Mouse (Mus musculus): ENCODE measurements at regions not wholly inside any gene's neighbourhood (a gene's known extent, or its start where the extent isn't known, plus 50 kb on each side); places are given as distances from the start of the nearest gene placed in this dataset.
A peak's percentile ranks its signal among the peaks of the same experiment; 100 is the strongest.

GRCm38 (mm10) chr7:135792918-135793317, 76.8 kb upstream of the Mki67 start:
- Histone ChIP-seq H3K4me1 (ENCODE audit: control insufficient read depth) (peaks cover 34% of the 10 kb centered on the region), H3K4me3 (replicated peaks) (no peak overlapping the region), H3K36me3 (ENCODE audit: control insufficient read depth) (no peaks in the 10 kb centered on the region), H3K27me3 (ENCODE audit: control insufficient read depth) (peaks cover 47% of the 10 kb centered on the region), H3K9me3 (ENCODE audit: control insufficient read depth, low read length) (peaks cover 4% of the 10 kb centered on the region; the same call in 1 of the 2 replicates)
- no peak; the same call in 1 of the 2 replicates for TF ChIP-seq GATA1 (IDR thresholded peaks at IDR 0.05; ENCODE audit: low read length)
- no peak for TF ChIP-seq TAL1 (IDR thresholded peaks at IDR 0.05; ENCODE audit: low read length)

GRCm38 (mm10) chr7:135794238-135794637, 78.1 kb upstream of the Mki67 start:
- no peak for TF ChIP-seq TAL1 (IDR thresholded peaks at IDR 0.05; ENCODE audit: low read length)
- TF ChIP-seq GATA1 (IDR thresholded peaks at IDR 0.05; ENCODE audit: low read length) = no peak
- Histone ChIP-seq H3K36me3 (ENCODE audit: control insufficient read depth) (no peaks in the 10 kb centered on the region), H3K4me3 (replicated peaks) (no peak overlapping the region), H3K27me3 (ENCODE audit: control insufficient read depth) (peaks cover 61% of the 10 kb centered on the region), H3K9me3 (ENCODE audit: control insufficient read depth, low read length) (peaks cover 4% of the 10 kb centered on the region; the same call in 1 of the 2 replicates), H3K4me1 (ENCODE audit: control insufficient read depth) (peaks cover 39% of the 10 kb centered on the region)

- Histone ChIP-seq H3K27me3 (ENCODE audit: control insufficient read depth) (peaks cover 61% of the 10 kb centered on the region), H3K9me3 (ENCODE audit: control insufficient read depth, low read length) (peaks cover 4% of the 10 kb centered on the region; the same call in 1 of the 2 replicates), H3K36me3 (ENCODE audit: control insufficient read depth) (no peaks in the 10 kb centered on the region), H3K4me3 (replicated peaks) (no peak overlapping the region), H3K4me1 (ENCODE audit: control insufficient read depth) (peaks cover 39% of the 10 kb centered on the region)
- TF ChIP-seq GATA1 (IDR thresholded peaks at IDR 0.05; ENCODE audit: low read length) (no peak), TAL1 (IDR thresholded peaks at IDR 0.05; ENCODE audit: low read length) (no peak)
Observed at GRCm38 (mm10) chr7:135794679-135795078, 78.5 kb upstream of the Mki67 start.

- no peaks in the 10 kb centered on the region for H3K9me3 ChIP-seq (ENCODE audit: control insufficient read depth, low read length)
- peaks cover 65% of the 10 kb centered on the region for H3K27me3 ChIP-seq (ENCODE audit: control insufficient read depth)
- no peak overlapping the region for H3K4me3 ChIP-seq (replicated peaks)
- peaks cover 14% of the 10 kb centered on the region for H3K4me1 ChIP-seq (ENCODE audit: control insufficient read depth)
- H3K36me3 ChIP-seq (ENCODE audit: control insufficient read depth) = no peaks in the 10 kb centered on the region
- TF ChIP-seq TAL1 (IDR thresholded peaks at IDR 0.05; ENCODE audit: low read length) (no peak), GATA1 (IDR thresholded peaks at IDR 0.05; ENCODE audit: low read length) (no peak)
Observed at GRCm38 (mm10) chr7:135798441-135798840, 82.3 kb upstream of the Mki67 start.

GRCm38 (mm10) chr7:135802598-135803121, 86.5 kb upstream of the Mki67 start:
- Histone ChIP-seq H3K4me1 (ENCODE audit: control insufficient read depth) (peaks cover 28% of the 10 kb centered on the region), H3K9me3 (ENCODE audit: control insufficient read depth, low read length) (no peaks in the 10 kb centered on the region; the same call in 1 of the 2 replicates), H3K4me3 (replicated peaks) (no peak overlapping the region), H3K36me3 (ENCODE audit: control insufficient read depth) (no peaks in the 10 kb centered on the region), H3K27me3 (ENCODE audit: control insufficient read depth) (peaks cover 36% of the 10 kb centered on the region)
- no peak for TF ChIP-seq GATA1 (IDR thresholded peaks at IDR 0.05; ENCODE audit: low read length)
- TF ChIP-seq TAL1 (IDR thresholded peaks at IDR 0.05; ENCODE audit: low read length) = no peak

GRCm38 (mm10) chr7:135804730-135805129, 88.6 kb upstream of the Mki67 start:
- Histone ChIP-seq H3K36me3 (ENCODE audit: control insufficient read depth) (no peaks in the 10 kb centered on the region), H3K4me1 (ENCODE audit: control insufficient read depth) (peaks cover 42% of the 10 kb centered on the region), H3K27me3 (ENCODE audit: control insufficient read depth) (peaks cover 21% of the 10 kb centered on the region), H3K4me3 (replicated peaks) (no peak overlapping the region), H3K9me3 (ENCODE audit: control insufficient read depth, low read length) (no peaks in the 10 kb centered on the region; the same call in 1 of the 2 replicates)
- TF ChIP-seq GATA1 (IDR thresholded peaks at IDR 0.05; ENCODE audit: low read length) (no peak), TAL1 (IDR thresholded peaks at IDR 0.05; ENCODE audit: low read length) (no peak)

GRCm38 (mm10) chr7:135806139-135806538, 90.0 kb upstream of the Mki67 start:
- peaks cover 56% of the 10 kb centered on the region for H3K4me1 ChIP-seq (ENCODE audit: control insufficient read depth)
- TF ChIP-seq GATA1 (IDR thresholded peaks at IDR 0.05; ENCODE audit: low read length) (no peak), TAL1 (IDR thresholded peaks at IDR 0.05; ENCODE audit: low read length) (no peak)
- peaks cover 17% of the 10 kb centered on the region for H3K27me3 ChIP-seq (ENCODE audit: control insufficient read depth)
- no peak overlapping the region for H3K4me3 ChIP-seq (replicated peaks)
- H3K36me3 ChIP-seq (ENCODE audit: control insufficient read depth) = no peaks in the 10 kb centered on the region; the same call in 1 of the 2 replicates
- H3K9me3 ChIP-seq (ENCODE audit: control insufficient read depth, low read length) = no peaks in the 10 kb centered on the region; the same call in 1 of the 2 replicates

GRCm38 (mm10) chr7:135806673-135807072, 90.5 kb upstream of the Mki67 start:
- TF ChIP-seq GATA1 (IDR thresholded peaks at IDR 0.05; ENCODE audit: low read length) (no peak), TAL1 (IDR thresholded peaks at IDR 0.05; ENCODE audit: low read length) (no peak)
- no peak overlapping the region for H3K4me3 ChIP-seq (replicated peaks)
- peaks cover 14% of the 10 kb centered on the region for H3K27me3 ChIP-seq (ENCODE audit: control insufficient read depth)
- H3K4me1 ChIP-seq (ENCODE audit: control insufficient read depth) = peaks cover 61% of the 10 kb centered on the region
- peaks cover 2% of the 10 kb centered on the region; the same call in 1 of the 2 replicates for H3K36me3 ChIP-seq (ENCODE audit: control insufficient read depth)
- H3K9me3 ChIP-seq (ENCODE audit: control insufficient read depth, low read length) = no peaks in the 10 kb centered on the region; the same call in 1 of the 2 replicates

GRCm38 (mm10) chr7:135809167-135809566, 93.0 kb upstream of the Mki67 start:
- TF ChIP-seq GATA1 (IDR thresholded peaks at IDR 0.05; ENCODE audit: low read length) (no peak), TAL1 (IDR thresholded peaks at IDR 0.05; ENCODE audit: low read length) (no peak)
- Histone ChIP-seq H3K4me3 (replicated peaks) (peak overlapping the region; percentile 37), H3K9me3 (ENCODE audit: control insufficient read depth, low read length) (peaks cover 13% of the 10 kb centered on the region), H3K4me1 (ENCODE audit: control insufficient read depth) (peaks cover 81% of the 10 kb centered on the region), H3K27me3 (ENCODE audit: control insufficient read depth) (peaks cover 3% of the 10 kb centered on the region), H3K36me3 (ENCODE audit: control insufficient read depth) (peaks cover 20% of the 10 kb centered on the region)
